Mouse (Mus musculus): ENCODE data around the gene Coro1a. TPM values are rescaled to one million over a fixed set of nuclear protein-coding genes. Genes with fewer than 3 reads are reported as not detected.
"Not testable (repeated sequence)": the region's sequence is repeated elsewhere in the genome, so short reads cannot be mapped to it uniquely, and the experiment has no call there.

The Coro1a gene
- polyA plus RNA-seq, 1 experiment from 2014 or later = 109 TPM

- ATAC-seq (ENCODE audit: insufficient read depth) = not testable (repeated sequence)
Measured at GRCm38 (mm10) chr7:126688156-126688555, 19.4 kb downstream of the Coro1a start.

GRCm38 (mm10) chr7:126681221-126681620 lies 26.4 kb downstream of the Coro1a start:
- no peaks in the 10 kb centered on the region for H3K27me3 ChIP-seq
- no peak overlapping the region for H3K9ac ChIP-seq
- ATAC-seq (ENCODE audit: insufficient read depth) = no peak
- no peak overlapping the region for H3K27ac ChIP-seq (replicated peaks)
- H3K9me3 ChIP-seq (replicated peaks) = no peaks in the 10 kb centered on the region
- no peak overlapping the region for H3K4me3 ChIP-seq (replicated peaks)
- H3K4me1 ChIP-seq (replicated peaks) = peaks cover 22% of the 10 kb centered on the region
- peaks cover 7% of the 10 kb centered on the region; the same call in 1 of the 2 replicates for H3K36me3 ChIP-seq (replicated peaks)
- no peak overlapping the region for H3K4me2 ChIP-seq
- WGBS (ENCODE audit: insufficient replicate concordance) = 88% methylated on average over 5 of the region's 5 CpGs

More at GRCm38 (mm10) chr7:126688156-126688555, 19.4 kb downstream of the Coro1a start:
- Histone ChIP-seq H3K4me1 (replicated peaks) (peaks cover 36% of the 10 kb centered on the region), H3K36me3 (replicated peaks) (peaks cover 14% of the 10 kb centered on the region)
- H3K9ac ChIP-seq; H3K4me3 ChIP-seq (replicated peaks); H3K4me2 ChIP-seq; H3K27ac ChIP-seq (replicated peaks); H3K9me3 ChIP-seq (replicated peaks); H3K27me3 ChIP-seq: not testable (repeated sequence)
- WGBS (ENCODE audit: insufficient replicate concordance) = 54% methylated on average over 4 of the region's 4 CpGs

- 78% methylated on average over 5 of the region's 5 CpGs for WGBS (ENCODE audit: insufficient replicate concordance)
- Histone ChIP-seq H3K4me3 (replicated peaks) (no peak overlapping the region), H3K4me1 (replicated peaks) (peaks cover 35% of the 10 kb centered on the region), H3K4me2 (no peak overlapping the region), H3K27me3 (no peaks in the 10 kb centered on the region), H3K9me3 (replicated peaks) (no peaks in the 10 kb centered on the region), H3K36me3 (replicated peaks) (peaks cover 13% of the 10 kb centered on the region), H3K27ac (replicated peaks) (0 out of 2 replicates have a peak overlapping the region, but pooled peaks have one; percentile 48), H3K9ac (no peak overlapping the region)
- no peak for ATAC-seq (ENCODE audit: insufficient read depth)
Measured at GRCm38 (mm10) chr7:126679683-126680082, 27.9 kb downstream of the Coro1a start.

- peak; percentile 49; the same call in 1 of the 2 replicates for ATAC-seq (ENCODE audit: insufficient read depth)
- H3K4me1 ChIP-seq (replicated peaks) = peaks cover 27% of the 10 kb centered on the region
- peak overlapping the region; percentile 65 for H3K27ac ChIP-seq (replicated peaks)
- no peak overlapping the region for H3K4me3 ChIP-seq (replicated peaks)
- WGBS (ENCODE audit: insufficient replicate concordance) = 70% methylated on average over 8 of the region's 8 CpGs
- no peaks in the 10 kb centered on the region for H3K9me3 ChIP-seq (replicated peaks)
- no peak overlapping the region for H3K9ac ChIP-seq
- no peaks in the 10 kb centered on the region for H3K27me3 ChIP-seq
- no peak overlapping the region; the same call in 1 of the 2 replicates for H3K4me2 ChIP-seq
- H3K36me3 ChIP-seq (replicated peaks) = peaks cover 15% of the 10 kb centered on the region
Measured at GRCm38 (mm10) chr7:126678545-126679341, 28.8 kb downstream of the Coro1a start.

- H3K4me2 ChIP-seq = no peak overlapping the region
- peak overlapping the region; percentile 45; the same call in 1 of the 2 replicates for H3K27ac ChIP-seq (replicated peaks)
- no peak for ATAC-seq (ENCODE audit: insufficient read depth)
- H3K4me3 ChIP-seq (replicated peaks) = no peak overlapping the region
- no peaks in the 10 kb centered on the region for H3K9me3 ChIP-seq (replicated peaks)
- peaks cover 27% of the 10 kb centered on the region for H3K4me1 ChIP-seq (replicated peaks)
- H3K36me3 ChIP-seq (replicated peaks) = peaks cover 33% of the 10 kb centered on the region
- H3K9ac ChIP-seq = no peak overlapping the region
- H3K27me3 ChIP-seq = no peaks in the 10 kb centered on the region
- WGBS (ENCODE audit: insufficient replicate concordance) = 65% methylated on average over 4 of the region's 4 CpGs
Measured at GRCm38 (mm10) chr7:126676631-126677220, 30.9 kb downstream of the Coro1a start.

GRCm38 (mm10) chr7:126676207-126676606 lies 31.4 kb downstream of the Coro1a start, which contains the start of gene Sult1a1:
Gene Sult1a1 (minus strand): TSS chr7:126676432.
- peak; percentile 57 for ATAC-seq (ENCODE audit: insufficient read depth)
- H3K36me3 ChIP-seq (replicated peaks) = peaks cover 38% of the 10 kb centered on the region
- no peak within 1 kb of the TSS for H3K9ac ChIP-seq
- H3K27ac ChIP-seq (replicated peaks) = peak within 1 kb of the TSS; percentile 77
- no peaks in the 10 kb centered on the region for H3K9me3 ChIP-seq (replicated peaks)
- H3K4me3 ChIP-seq (replicated peaks) = peak within 1 kb of the TSS; percentile 28
- no peaks in the 10 kb centered on the region for H3K27me3 ChIP-seq
- 69% methylated on average over 1 of the region's 1 CpGs for WGBS (ENCODE audit: insufficient replicate concordance)
- peaks cover 27% of the 10 kb centered on the region for H3K4me1 ChIP-seq (replicated peaks)
- peak within 1 kb of the TSS; percentile 44 for H3K4me2 ChIP-seq

GRCm38 (mm10) chr7:126675104-126675503 lies 32.5 kb downstream of the Coro1a start:
- WGBS (ENCODE audit: insufficient replicate concordance) = 78% methylated on average over 8 of the region's 8 CpGs
- Histone ChIP-seq H3K27ac (replicated peaks) (no peak overlapping the region), H3K27me3 (no peaks in the 10 kb centered on the region), H3K4me1 (replicated peaks) (peaks cover 27% of the 10 kb centered on the region), H3K9ac (no peak overlapping the region), H3K4me2 (peak overlapping the region; percentile 44; the same call in 1 of the 2 replicates), H3K4me3 (replicated peaks) (peak overlapping the region; percentile 28; the same call in 1 of the 2 replicates), H3K36me3 (replicated peaks) (peaks cover 47% of the 10 kb centered on the region), H3K9me3 (replicated peaks) (no peaks in the 10 kb centered on the region)
- ATAC-seq (ENCODE audit: insufficient read depth) = no peak

GRCm38 (mm10) chr7:126672111-126672510 lies 35.5 kb downstream of the Coro1a start:
- H3K27me3 ChIP-seq = no peaks in the 10 kb centered on the region
- no peak overlapping the region for H3K27ac ChIP-seq (replicated peaks)
- no peak overlapping the region for H3K4me2 ChIP-seq
- peaks cover 26% of the 10 kb centered on the region for H3K4me1 ChIP-seq (replicated peaks)
- H3K9ac ChIP-seq = no peak overlapping the region
- WGBS (ENCODE audit: insufficient replicate concordance) = 87% methylated on average over 9 of the region's 9 CpGs
- no peaks in the 10 kb centered on the region for H3K9me3 ChIP-seq (replicated peaks)
- H3K4me3 ChIP-seq (replicated peaks) = no peak overlapping the region
- no peak for ATAC-seq (ENCODE audit: insufficient read depth)
- peaks cover 50% of the 10 kb centered on the region for H3K36me3 ChIP-seq (replicated peaks)

- Histone ChIP-seq H3K4me3 (replicated peaks) (no peak overlapping the region), H3K9me3 (replicated peaks) (no peaks in the 10 kb centered on the region), H3K4me2 (no peak overlapping the region), H3K27me3 (no peaks in the 10 kb centered on the region), H3K27ac (replicated peaks) (no peak overlapping the region), H3K36me3 (replicated peaks) (peaks cover 61% of the 10 kb centered on the region), H3K9ac (no peak overlapping the region), H3K4me1 (replicated peaks) (peaks cover 8% of the 10 kb centered on the region)
- WGBS (ENCODE audit: insufficient replicate concordance) = 79% methylated on average over 3 of the region's 3 CpGs
- no peak for ATAC-seq (ENCODE audit: insufficient read depth)
Measured at GRCm38 (mm10) chr7:126670152-126670551, 37.4 kb downstream of the Coro1a start.

GRCm38 (mm10) chr7:126668452-126668851 lies 39.1 kb downstream of the Coro1a start:
- Histone ChIP-seq H3K9me3 (replicated peaks) (no peaks in the 10 kb centered on the region), H3K36me3 (replicated peaks) (peaks cover 73% of the 10 kb centered on the region), H3K27ac (replicated peaks) (peak overlapping the region; percentile 19; the same call in 1 of the 2 replicates), H3K9ac (no peak overlapping the region), H3K4me1 (replicated peaks) (peaks cover 16% of the 10 kb centered on the region), H3K4me2 (no peak overlapping the region), H3K27me3 (no peaks in the 10 kb centered on the region), H3K4me3 (replicated peaks) (no peak overlapping the region)
- no peak for ATAC-seq (ENCODE audit: insufficient read depth)
- 63% methylated on average over 5 of the region's 5 CpGs for WGBS (ENCODE audit: insufficient replicate concordance)

- WGBS (ENCODE audit: insufficient replicate concordance) = 67% methylated on average over 9 of the region's 9 CpGs
- Histone ChIP-seq H3K4me2 (no peak overlapping the region), H3K27me3 (no peaks in the 10 kb centered on the region), H3K4me3 (replicated peaks) (no peak overlapping the region), H3K9ac (no peak overlapping the region), H3K4me1 (replicated peaks) (peaks cover 16% of the 10 kb centered on the region), H3K9me3 (replicated peaks) (no peaks in the 10 kb centered on the region), H3K36me3 (replicated peaks) (peaks cover 73% of the 10 kb centered on the region), H3K27ac (replicated peaks) (peak overlapping the region; percentile 19; the same call in 1 of the 2 replicates)
- no peak for ATAC-seq (ENCODE audit: insufficient read depth)
Measured at GRCm38 (mm10) chr7:126667495-126668090, 40.0 kb downstream of the Coro1a start.

Data from liver, embryonic 15.5 days (tissue).